Mouse (Mus musculus) frontal cortex, adult 2 months (tissue): ENCODE results near the gene Bsdc1. TPM values are rescaled to one million over a fixed set of nuclear protein-coding genes. Genes with fewer than 3 reads are reported as not detected.
"Not testable (repeated sequence)": the region's sequence is repeated elsewhere in the genome, so short reads cannot be mapped to it uniquely, and the experiment has no call there.

Source experiments
- DNase-seq, 2 experiments: peaks; one replicate each; pipeline ENCODE4 v3.0.0; 2022; ENCODE audit warnings: low spot score in 1 of 2; ENCODE audit errors: extremely low spot score in 1 of 2
- polyA plus RNA-seq: library from polyadenylated mRNA; depleted of rRNA; stranded (reverse); fragments of >200 nt; gene quantifications from 2 replicates; pipeline ENCODE4 v1.2.3, GENCODE M21; 2012; rRNA removed

Gene Bsdc1
- polyA plus RNA-seq, result 36.5 and 37.9 TPM in 2 replicates

DNA sequence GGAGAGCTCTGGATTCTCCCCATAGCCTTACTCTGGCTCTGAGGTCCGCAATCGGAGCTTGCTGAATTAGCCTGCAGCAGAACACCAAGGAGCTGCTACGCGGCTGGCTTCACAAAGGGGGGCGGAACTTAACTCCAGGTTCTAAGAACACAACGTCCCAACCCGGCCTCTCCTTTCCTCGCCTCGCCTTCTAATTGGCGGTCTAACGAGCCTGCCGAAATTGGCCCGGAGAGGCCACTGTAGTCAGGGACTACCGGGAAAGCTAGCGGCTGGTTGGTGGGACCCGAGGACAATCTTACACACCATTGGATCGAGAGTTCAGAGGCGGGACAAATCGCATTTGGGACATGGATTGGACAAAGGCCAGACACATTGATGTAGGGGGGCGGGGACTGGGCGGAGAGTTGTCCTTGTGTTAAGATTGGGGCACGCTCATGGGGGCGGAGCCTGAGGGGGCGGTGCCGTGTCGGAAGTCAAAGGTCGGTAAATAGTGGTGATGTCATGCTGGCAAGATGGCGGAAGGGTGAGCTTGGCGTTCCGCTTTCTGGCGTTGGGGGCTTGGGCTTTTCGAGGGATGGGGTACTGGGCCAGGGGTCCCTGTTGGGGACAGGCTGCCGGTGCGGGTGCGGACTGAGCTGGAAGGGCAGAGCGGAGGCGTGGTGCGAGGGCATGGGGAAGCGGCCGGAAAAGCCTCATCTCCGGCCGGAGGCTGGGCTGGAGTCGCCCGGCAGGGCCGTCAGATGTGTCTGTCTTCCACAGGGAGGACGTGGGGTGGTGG lies at the start of gene Bsdc1:
Gene Bsdc1 (plus strand): TSS at position 399 of the 778 bp plus-strand sequence.
- DNase-seq, result peak; percentile 100

GRCm38 (mm10) chr4:129415892-129416291 lies 45.5 kb upstream of the Bsdc1 start:
- DNase-seq, result no peak

GRCm38 (mm10) chr4:129416478-129416877 lies 44.9 kb upstream of the Bsdc1 start:
- no peak for DNase-seq

- no peak for DNase-seq
These were observed 43.1 kb upstream of the Bsdc1 start for GRCm38 (mm10) chr4:129418321-129418720.

- peak; percentile 79 to 89 for DNase-seq
These were observed 20.9 kb upstream of the Bsdc1 start, which contains the start of gene Zbtb8b for GRCm38 (mm10) chr4:129440340-129441063. Gene Zbtb8b (minus strand): TSS chr4:129440853.

DNA sequence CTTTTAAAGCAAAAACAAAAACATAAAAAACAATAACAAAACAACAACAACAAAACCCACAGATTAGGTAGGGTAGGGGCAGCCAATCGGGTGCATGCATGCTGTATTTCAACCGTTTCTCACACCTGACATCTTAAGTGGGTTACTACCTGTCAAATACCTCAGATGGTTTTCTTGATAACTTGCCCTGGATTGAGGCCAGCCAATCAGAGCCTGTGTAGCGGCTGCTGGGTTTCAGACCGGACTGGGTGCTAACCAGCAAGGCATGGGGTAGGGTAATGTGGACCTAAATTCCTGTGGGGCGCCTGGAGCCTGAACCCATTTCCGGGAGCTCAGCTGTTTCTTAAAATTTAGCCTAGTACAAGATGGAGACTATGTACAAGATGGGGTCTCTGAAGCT lies 20.2 kb upstream of the Bsdc1 start:
- no peak for DNase-seq

- DNase-seq, result no peak
These were observed 14.0 kb upstream of the Bsdc1 start for GRCm38 (mm10) chr4:129447360-129447759.

GRCm38 (mm10) chr4:129447778-129448563 lies 13.4 kb upstream of the Bsdc1 start:
- no peak for DNase-seq

- DNase-seq, result no peak
These were observed 12.7 kb upstream of the Bsdc1 start for GRCm38 (mm10) chr4:129448713-129449112.

GRCm38 (mm10) chr4:129450851-129451250 lies 10.5 kb upstream of the Bsdc1 start:
- no peak for DNase-seq

DNA sequence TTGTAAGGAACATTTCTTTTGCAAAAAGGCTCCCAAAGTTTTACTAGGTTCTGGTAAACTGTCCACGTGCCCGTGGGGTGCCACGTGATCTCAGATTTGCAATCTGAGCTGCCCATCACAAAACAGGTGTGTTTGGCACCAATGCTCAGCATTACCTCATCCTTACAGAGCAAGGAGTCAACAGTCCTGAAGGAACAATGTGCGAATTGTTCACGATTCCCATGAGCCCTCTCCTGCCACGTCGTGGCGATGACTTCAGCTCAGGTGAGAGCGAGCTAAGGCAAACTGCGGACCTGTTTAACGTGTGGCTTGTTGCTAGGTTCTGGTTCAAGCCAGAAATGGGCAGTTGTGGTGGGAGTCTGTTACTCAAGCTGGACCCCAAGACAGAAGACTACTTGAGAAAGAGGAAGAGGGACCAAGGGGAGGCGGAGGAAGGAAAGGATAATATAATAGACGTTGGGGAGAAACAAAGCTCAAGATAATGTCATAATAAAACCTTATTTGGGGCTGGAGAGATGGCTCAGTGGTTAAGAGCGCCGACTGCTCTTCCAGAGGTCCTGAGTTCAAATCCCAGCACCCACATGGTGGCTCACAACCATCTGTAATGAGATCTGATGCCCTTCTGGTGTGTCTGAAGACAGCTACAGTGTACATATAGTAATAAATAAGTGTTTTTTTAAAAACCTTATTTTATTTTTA lies 9.8 kb upstream of the Bsdc1 start:
- no peak for DNase-seq

DNA sequence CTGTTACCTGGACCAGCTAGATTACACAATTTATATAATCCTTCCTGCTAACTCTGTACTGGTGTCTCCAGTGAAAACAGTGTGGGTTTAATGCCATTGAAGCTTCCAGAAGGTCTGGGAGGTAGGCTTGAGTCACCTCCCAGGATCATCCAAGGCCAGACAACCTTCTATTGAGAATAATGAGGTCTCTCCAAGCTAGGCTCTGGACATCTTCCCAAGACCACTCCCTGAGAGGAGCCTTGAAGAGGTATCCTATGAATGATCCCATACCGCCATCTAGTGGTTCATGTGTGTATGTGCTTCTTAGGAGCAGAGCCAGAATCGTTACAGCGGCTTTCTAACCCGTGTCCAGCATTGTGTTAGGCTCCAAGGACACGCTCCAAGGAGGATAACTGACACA lies 6.1 kb upstream of the Bsdc1 start:
- peak; percentile 40 to 89 for DNase-seq

DNA sequence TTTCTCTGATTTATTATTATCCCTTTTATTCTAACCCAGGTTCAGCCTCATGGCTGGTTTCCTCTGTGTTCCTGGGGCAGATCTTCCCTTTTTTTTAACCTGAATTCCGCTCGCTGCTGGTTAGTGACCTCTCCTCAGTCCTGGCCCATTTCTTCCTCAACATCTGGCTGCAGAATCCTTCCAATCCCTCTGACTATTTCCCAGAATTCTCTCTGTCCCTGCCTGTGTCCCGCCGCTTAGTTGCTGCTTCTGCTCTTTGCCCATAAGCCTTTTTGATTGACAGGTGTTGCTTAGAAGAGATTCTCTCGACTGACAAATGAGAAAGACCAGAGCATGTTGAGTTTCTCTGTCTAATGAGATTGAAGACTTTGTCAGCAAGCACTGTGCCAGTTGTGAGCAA lies 5.3 kb upstream of the Bsdc1 start:
- DNase-seq, result no peak

- DNase-seq, result not testable (repeated sequence)
These were observed 4.1 kb upstream of the Bsdc1 start for GRCm38 (mm10) chr4:129457311-129457710.

DNA sequence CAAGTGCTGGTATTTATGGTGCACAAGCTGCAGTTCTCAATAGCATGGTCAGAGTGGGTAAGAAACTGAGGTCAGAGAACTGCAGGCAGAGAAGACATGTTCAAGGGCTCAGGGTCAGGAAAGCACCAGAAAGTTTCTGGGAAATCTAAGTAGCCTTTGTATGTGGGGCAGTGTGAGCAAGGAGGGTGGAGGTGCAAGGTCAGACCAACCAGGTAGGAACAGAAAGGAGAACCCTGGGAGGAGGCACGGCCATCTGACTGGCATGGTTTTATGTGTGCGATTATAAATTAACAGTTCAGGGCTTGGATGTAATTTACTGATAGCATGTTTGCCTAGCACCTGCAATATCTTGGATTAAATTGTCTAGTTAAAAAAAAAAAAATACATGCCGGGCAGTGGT lies 1.7 kb upstream of the Bsdc1 start:
- no peak for DNase-seq

DNA sequence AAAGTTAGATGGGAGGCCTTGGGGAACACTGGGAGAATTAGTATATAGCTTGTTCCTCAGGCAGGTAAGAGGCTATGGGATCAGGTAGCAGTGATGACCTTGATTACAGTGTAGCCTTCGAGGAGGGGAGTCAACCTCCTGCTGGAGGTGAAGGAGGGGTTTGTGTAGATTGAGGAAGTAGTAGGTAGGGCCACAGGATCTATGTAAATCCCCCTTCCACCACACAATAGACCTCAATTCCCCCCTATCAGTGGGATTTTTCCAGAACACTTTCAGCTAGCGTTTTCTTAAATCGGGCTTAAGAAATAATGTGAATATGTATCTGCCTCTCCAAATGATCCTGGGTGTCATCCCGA lies 576 bp upstream of the Bsdc1 start:
- no peak for DNase-seq

DNA sequence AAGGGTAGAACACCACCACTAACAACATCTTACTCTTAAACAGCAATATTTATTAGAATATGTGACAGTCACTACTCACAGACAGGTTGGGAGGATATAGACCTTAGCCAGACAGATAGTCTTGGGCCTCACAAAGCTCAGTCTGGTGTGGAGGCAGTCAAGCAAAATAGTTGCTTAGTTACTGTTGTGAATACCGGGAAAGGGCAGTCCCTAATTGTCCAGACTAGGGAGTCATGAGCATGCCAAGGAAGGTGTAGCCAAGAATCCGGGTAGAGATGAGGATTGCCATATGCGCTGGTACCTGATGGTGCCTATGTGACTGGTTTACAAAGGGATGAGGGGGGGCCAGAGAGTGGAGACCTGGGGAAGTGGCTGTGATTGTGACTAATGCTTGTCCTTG lies 737 bp downstream of the Bsdc1 start:
- no peak for DNase-seq

- DNase-seq, result no peak
These were observed 2.0 kb downstream of the Bsdc1 start for GRCm38 (mm10) chr4:129463097-129464059.

GRCm38 (mm10) chr4:129464286-129464815 lies 3.0 kb downstream of the Bsdc1 start:
- DNase-seq, result no peak
